Mouse (Mus musculus): ENCODE measurements around the gene H2-DMa.
A peak's percentile ranks its signal among the peaks of the same experiment; 100 is the strongest.

The H2-DMa gene

DNA sequence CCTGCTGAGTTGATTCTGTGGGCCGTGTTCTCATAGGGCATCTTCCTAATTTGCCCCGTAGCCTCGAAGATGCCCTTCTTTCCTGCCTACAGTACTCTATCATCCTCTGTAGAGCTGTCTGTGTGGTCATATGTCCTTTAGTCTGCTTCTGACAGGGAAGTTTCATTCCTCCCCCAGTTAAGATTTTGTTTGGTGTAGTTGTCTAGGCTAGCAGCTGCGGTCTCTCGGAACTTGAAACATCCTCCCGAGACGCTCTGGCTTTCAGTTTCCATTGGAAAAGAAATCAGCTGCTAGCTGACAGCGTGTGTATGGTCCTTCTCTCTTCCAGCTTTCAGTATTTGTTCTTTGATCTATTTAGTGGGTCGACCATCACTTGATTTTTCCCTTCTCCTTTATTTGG is 14.5 kb upstream of the H2-DMa start:
- no peak for DNase-seq (ENCODE audit: low spot score)

DNA sequence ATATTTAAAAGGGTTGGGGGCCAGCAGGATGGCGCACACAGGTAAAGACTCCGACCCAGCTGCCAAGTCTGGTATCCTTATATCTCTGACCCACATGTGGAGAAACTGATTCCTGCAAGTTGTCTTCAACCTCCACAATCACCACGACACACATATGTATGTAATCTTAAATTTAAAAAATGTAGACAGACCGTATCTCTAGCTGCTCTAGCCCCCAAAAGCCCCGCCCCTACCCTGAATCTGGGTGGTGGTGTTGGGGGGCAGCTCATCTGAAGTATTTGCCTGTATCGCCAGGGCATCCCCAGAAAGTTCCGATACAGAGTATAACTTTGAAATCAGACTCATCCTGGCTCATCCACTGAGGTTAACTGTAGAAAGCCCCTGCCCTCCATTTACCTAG is 12.8 kb upstream of the H2-DMa start:
- no peak for DNase-seq (ENCODE audit: low spot score)

GRCm38 (mm10) chr17:34107109-34107867 is 12.1 kb upstream of the H2-DMa start:
- no peak for DNase-seq (ENCODE audit: low spot score)

DNA sequence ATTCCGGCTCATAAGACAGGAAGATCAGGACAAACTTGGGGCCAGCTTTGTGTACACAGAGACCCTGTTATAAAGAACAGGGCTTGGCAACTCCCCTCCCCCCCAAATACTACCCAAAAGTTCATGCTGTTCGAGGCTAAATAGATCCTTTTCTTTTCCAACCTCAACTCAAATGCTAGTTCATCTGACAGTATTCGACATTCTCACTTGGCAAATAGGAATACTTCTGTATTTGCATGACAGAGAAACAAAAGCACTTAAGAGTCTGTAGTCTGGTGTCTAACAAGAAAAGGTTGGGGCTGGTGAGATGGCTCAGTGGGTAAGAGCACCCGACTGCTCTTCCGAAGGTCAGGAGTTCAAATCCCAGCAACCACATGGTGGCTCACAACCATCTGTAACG is 10.9 kb upstream of the H2-DMa start:
- DNase-seq (ENCODE audit: low spot score) = no peak

DNA sequence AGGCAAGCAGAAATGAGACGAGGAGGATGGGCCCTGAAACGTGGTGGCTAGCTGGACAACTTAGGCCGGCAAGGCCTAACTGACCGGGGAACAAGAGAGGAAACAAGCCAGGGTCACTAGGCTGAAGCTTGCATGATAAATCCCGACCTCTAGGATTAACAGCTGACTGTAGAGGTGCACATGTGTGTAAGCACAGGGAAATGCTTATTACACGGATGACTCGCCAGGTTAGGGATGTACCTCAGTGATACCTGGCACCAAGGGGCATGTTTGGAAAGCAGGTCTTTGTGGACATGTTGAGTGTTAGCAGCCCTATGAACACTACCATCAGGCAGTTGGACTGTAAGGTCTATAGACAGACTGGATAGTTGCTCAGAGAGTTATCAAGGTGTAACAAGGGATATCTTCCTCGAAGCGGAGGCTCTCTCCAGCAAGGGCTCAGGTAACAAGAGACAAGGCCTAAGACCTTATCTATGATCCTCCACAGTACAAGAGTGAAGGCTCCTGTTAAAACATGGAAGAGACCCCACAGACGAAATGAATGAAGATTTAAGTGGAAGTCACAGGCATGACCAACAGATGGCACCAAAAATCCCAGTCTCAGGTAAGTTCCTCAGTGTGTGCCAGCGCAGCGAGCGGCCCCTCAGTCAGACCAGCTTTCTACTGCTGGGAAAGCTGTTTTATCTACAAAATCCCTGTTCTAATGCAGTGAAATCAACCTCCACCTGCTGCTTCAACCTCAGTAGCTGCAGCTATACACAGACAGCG is 10.1 kb upstream of the H2-DMa start:
- DNase-seq (ENCODE audit: low spot score) = no peak

DNA sequence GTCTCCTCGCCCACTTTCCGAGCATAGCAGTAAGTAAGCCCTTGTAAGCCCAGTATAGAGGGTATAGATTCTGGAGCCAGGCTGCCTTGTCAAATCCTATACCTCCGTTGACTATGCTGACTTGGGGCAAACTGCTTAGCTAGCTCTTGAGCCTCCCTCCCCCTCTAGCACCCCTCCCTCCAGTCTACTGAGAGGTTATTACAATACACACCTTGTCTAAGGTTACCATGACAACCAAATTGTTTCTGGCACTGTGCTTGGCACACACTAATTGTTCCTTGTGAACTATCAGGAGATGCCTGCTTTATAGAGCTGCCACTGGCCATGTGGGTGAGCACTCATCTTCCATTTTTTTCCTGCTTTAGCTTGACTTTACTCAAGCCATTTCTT is 9.5 kb upstream of the H2-DMa start:
- peak; percentile 44 for DNase-seq (ENCODE audit: low spot score)

GRCm38 (mm10) chr17:34110309-34110708 is 9.0 kb upstream of the H2-DMa start:
- DNase-seq (ENCODE audit: low spot score) = no peak

DNA sequence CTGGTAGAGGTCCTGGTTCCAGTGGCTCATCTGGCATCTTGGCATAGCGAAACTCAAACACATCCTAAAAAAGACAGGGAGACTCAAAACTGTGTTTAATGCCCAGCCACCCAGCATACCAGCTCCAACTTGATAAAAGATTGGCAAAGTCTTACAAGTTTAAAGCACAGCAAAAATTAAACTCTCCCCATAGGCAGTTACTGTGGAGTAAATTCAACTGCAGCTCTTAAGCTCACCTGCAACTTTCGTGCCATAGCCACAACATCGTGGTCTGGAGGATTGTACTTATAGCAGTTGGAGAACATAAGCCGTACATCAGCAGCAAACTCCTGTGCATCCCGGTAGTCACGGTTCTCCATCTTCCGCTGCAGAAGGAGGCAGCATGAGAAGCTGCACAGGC is 5.2 kb upstream of the H2-DMa start:
- DNase-seq (ENCODE audit: low spot score) = no peak

GRCm38 (mm10) chr17:34116736-34117370 is 2.5 kb upstream of the H2-DMa start:
- peak; percentile 47 for DNase-seq (ENCODE audit: low spot score)

GRCm38 (mm10) chr17:34117421-34118112 is 1.8 kb upstream of the H2-DMa start:
- DNase-seq (ENCODE audit: low spot score) = peak; percentile 66

DNA sequence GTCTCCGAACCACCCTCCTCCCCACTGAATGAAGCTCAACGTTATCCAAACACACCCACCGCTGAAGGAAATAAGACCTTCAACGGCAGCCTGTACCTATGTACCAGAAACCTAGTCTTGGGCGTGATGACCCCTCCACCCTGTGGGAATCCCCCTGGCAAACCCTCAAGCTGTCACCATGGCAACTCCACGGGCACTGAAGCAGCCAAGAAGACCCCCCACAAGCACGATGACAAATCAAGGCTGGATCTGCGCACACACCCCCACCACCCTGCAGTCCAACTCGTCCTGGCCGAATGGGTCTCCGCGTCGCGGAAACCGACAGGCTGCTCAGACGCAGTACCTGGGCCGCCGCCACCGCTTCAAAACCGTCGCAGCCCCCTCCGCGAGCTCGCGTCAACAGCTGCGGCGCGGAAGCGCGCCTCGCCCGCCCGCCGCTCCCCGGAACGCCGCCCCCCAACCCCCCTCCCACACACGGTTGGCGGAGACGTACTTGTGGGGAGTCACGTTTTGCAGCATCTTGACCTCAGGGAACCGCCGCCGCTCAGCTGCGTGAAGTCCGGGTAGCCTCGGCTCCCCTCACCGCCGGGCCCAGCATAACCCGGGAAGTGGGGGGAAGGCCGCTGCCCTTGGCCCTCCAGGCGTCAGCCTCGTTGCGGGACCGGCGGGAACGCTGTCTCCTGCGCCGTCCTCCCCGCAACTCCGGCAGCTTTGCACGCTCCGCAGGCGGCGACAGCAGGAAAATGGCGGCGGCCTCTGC is 1.0 kb upstream of the H2-DMa start:
- peak; percentile 64 for DNase-seq (ENCODE audit: low spot score)

- no peak for DNase-seq (ENCODE audit: low spot score)
Measured at GRCm38 (mm10) chr17:34118873-34119248, 480 bp upstream of the H2-DMa start.

- DNase-seq (ENCODE audit: low spot score) = peak; percentile 84
Measured at GRCm38 (mm10) chr17:34120180-34120723, 911 bp downstream of the H2-DMa start.

DNA sequence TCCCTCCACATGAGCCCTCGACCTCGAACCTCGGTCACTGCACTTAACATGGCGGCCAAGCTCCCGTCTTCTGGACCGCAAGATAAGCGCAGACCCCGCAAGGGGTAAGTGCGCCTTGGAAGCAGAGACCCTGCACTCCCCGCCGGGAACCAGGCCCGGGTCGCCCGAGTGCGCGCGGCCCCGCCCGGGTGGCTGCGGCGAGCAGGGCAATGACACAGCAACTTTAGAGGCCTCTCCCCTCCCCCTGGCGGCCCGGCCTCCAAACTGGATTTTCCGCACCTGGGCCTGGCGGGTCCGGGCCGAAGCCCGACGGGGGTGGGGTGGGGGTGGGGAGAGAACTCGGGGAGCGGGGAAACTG is 1.5 kb downstream of the H2-DMa start:
- DNase-seq (ENCODE audit: low spot score) = no peak

DNA sequence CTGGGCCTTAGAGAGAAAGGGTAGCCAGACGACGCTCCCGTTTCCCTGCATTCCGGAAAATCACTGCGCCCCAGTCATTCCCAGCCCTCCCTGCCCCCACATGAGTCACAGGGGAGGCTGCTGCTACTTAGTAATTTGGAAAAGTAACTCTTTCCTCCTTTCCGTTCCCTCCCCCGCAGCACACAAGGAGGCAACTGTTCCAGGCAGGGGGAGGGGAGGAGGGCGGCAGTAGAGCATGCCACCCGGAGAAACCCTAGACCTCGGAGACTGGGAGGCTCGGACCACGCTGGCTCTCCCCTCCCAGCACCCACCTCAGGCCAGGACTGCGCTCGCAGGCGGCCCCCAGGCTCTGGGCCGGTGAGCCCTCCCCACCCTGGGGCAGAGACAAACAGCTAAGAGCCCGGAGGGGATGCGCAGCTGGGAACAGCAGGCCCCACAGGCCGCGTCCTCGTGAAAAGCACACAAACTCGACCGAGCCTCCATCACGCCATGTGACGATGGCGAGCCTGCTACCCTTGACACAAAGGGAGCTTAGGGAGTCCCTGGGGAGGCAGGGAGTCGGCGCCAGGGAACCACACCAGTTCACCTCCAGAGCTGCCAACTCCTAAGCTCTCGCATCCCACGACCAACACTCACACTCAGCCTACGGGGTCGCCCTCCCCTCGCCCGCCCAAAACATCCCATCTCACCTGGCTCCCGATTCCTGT is 2.0 kb downstream of the H2-DMa start:
- DNase-seq (ENCODE audit: low spot score) = peak; percentile 92

DNA sequence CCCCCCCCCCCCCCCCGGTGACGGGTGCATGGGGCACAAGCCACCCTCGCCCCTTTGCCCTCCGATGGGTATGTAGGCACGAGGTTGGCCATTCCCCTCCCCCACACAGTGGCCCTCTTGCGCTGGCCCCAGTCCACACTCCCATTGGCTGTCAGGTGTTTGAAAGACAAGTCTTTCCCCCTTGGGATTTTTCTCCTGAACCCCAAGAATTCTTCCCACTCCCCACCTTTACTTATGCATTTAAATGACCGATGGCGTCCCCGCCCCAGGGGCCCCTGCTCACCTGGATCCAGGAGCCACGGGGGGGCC is 2.5 kb downstream of the H2-DMa start:
- DNase-seq (ENCODE audit: low spot score) = peak; percentile 81

DNA sequence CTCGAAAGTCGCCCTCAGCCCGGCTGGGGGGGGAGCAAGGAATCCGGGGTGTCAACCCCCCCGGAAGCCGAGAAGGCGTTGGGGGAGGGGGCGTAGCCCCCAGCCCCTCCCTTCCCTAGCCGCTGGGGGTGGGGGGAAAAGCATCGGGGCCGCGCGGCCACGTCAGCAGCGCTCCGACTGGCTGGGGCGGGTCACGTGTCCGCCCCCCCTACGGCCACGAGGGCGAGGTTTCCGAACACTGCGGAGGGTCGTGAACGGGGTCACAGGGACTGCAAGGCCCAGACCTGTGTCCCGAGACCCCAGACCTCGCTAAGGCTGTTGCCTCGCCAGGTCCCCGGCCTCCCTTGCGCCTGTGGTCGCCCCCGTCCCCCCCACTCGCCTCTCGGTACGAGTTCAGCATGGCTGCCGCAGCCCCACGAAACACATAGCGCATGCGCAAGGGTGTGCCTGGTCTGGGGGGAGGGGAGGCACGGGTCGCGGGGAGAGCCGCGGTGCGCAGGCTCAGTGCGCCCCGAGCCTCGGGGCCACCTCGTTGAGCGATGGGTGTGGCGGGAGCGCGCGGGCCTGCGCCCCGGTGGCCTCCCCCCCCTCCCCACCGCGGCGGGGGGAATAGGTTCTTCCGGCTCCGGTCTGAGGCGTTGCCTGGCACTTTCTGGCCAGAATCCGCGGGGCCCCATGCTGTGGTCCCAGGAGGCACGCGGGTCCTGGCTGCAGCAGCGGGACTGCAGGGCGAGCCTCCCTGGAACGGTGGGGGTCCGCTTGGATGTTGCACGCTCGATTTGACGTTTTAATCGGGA is 3.0 kb downstream of the H2-DMa start, which contains the start of gene Brd2:
TSS of gene Brd2 (minus strand) at position 447 of the 797 bp plus-strand sequence.
- peak; percentile 98 for DNase-seq (ENCODE audit: low spot score)

- DNase-seq (ENCODE audit: low spot score) = no peak
Measured at GRCm38 (mm10) chr17:34123111-34123510, 3.8 kb downstream of the H2-DMa start.

GRCm38 (mm10) chr17:34123518-34123917 is 4.2 kb downstream of the H2-DMa start:
- peak; percentile 36 for DNase-seq (ENCODE audit: low spot score)

GRCm38 (mm10) chr17:34124649-34125048 is 5.3 kb downstream of the H2-DMa start:
- no peak for DNase-seq (ENCODE audit: low spot score)
